Mouse (Mus musculus) embryo, embryonic 9.5 days (tissue): Measurements from ENCODE around the gene Manea.
"Not testable (repeated sequence)": the region's sequence is repeated elsewhere in the genome, so short reads cannot be mapped to it uniquely, and the experiment has no call there.

Experiments used
- DNase-seq: peaks from one replicate; pipeline ENCODE4 v3.0.0-alpha.2; 2017; ENCODE audit errors: extremely low spot score

The Manea gene

DNA sequence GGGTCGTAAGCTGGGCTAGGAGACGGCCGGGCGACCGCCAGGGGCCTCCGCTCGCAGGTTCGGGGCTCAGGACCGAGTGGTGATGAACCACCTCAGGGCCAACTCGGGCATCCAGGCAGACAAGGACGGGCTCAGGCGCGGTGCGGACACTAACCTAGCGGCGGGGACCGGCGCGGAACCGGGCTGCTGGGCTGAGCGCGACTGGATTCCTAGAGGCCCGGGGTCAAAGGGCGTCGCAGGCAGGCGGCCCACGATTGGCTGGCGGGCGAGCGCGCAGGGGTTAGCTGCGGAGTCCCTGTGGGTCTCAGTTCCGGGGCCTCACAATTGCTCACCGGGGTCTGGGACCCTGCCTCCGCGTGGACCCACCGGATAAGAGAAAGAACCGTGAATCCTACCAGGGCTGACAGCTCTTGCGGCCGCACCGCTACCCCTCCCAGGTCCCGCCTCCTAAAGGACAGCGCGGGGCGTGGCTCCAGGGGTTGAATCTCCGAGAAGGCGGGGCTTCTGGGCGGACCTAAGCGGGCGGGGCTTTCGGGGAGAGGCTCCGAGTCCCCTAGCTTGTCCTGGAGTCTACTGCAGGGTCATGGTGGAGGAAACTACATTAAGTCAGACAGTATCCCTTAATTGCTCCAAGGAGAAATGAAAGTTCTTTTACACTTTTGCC lies at the start of gene Manea:
Manea (minus strand) TSS at position 449 of the 664 bp plus-strand sequence.
- peak; percentile 95 for DNase-seq

DNA sequence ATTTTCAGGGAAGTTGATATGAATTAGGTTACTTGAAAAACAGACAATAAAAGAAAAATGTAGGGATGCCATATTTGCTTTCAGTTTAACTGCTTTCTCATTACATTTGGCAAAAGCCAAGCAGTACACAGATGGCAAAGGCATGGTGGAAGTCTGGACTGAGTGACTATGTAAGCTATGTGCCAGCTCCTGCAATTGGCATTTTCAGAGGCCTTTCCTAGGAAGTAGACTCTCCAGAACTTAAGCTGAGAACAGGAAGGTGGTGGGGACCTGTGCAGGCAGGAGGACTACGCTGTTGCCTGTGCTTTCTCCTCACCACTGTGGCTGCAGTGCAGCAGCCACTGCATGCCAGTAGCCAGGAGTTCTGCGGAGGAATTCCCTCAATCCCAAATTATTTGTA lies 7.9 kb upstream of the Manea start:
- no peak for DNase-seq

DNA sequence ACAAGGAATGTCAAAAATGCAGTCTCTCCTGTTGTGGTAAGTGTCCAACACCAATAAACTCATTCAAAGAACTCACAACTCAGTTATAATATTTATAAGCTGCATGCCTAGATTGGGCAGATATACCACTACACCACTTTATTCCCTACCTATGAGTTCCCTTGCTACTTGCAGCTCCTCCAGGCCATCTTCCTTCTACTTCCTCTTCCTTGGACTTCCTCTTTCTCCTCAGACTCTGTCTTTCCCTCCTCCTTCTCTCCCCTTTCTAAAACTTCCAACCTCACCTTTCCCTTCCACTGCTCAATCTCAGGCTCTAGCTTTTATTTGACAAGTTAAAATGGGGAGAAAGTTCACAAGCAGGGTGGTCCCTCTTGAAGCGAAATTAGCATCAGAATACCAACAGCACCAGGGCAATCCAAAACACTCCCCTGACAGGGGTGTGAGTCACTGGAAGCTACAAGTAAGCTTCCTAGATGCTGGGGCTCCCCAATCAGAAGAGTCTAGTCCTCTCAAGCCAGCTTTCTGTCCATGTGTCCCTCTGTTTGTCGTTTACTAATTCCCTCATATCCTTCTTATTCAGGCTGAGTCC lies 7.0 kb upstream of the Manea start:
- no peak for DNase-seq

DNA sequence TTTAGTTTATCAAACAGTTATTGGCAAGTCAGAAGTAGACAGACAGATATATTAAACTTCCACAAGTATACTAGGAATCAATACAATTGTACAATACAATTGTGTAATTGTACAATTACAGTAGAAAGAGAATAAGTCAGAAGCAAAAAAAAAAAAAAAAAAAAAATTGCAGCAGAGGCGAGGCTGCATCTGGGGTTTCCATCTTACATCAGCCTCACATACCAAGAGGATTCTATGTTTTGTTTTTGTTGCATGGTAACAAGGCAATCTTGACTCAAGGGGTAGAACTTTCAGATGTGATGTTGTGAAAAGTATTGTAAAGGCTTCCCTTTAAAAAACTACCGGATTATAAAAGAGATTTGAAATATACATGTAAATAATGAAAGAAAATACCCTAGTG lies 548 bp upstream of the Manea start:
- DNase-seq, result no peak

DNA sequence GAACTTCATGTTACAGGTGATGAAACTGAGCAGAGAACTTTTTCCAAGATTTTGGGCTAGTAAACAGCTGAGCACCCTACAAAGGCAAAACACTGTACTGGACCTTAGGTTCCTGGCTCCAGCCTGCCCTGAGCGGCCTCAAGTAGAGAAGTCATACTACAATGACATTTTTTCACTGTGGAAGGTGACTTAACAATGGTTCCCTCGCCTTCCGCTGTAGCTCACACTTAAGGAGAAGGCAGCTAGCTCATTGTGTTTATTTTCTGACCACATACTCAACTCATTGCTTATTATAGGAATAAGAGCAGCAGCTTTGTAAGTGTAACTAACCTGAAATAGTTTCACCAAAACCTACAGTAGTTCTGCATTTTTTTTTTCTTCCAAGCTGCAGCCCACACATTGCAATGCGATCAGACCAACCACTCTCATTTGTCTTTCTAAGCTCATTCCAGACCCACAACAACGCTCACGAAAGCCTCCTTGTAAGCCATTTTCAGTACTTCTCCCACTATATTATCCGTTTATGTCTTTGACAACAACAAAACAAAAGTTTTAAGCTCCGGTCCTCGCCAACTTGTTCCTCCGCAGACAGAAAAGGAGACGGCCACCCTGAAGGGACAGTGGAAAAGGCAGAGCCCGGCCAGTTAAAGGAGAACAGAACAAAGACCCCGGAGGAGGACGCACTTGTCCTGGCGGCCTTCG lies 799 bp downstream of the Manea start:
- no peak for DNase-seq

DNA sequence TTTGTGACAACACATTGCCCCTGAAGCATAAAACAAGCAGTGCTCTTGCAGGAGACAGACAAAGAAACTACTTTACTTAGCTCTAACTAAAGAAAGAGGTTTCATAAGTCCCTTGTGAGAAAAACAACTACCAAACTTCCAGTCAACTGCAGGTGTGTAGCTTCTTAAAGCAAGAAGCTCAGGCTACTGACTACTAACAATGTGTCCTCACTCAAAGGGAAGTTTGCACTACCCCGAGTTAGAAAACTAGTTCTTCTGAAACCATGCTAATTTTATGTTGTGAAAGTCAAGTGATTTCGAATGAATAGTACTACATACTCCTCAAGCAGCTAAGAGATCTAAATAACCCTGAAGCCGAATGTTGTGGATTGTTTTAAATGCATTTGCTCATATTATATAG lies 1.6 kb downstream of the Manea start:
- no peak for DNase-seq

DNA sequence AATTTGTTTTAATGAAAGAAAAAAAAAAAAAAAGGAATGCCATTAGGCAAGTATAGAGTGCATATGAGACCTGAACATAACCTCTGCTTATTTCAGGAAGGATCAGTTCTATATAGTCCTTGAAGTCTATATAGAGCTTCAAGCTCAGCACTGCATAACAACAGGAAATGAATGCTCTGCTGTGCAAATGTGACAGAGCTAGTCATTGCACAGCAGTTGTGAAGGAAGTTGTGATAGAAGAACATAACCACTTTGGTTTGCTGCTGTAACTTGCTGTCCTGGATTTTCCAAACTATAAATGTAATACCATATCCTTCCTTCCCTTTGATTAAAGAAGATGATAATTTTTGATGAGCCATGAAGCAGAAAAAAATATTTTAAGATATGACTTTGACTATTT lies 4.3 kb downstream of the Manea start:
- no peak for DNase-seq

DNA sequence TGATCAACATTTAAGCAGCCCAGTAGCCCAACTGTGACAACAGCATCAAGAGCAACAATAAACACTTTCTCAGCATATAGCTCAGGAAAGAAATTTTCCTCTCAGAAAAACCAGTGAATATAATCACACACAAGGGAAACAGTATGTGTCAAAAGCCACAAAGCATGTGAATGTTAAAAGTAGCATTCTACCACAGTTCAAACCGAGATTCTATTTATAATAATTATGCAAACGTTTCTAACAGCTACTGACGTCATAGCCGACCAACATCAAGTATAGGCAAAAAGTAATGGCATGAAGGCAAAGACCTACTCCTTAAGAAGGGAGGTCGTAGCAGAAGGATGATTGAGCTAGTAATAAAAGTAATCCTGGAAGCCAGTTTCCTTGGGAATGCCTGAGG lies 8.1 kb downstream of the Manea start:
- DNase-seq, result no peak

DNA sequence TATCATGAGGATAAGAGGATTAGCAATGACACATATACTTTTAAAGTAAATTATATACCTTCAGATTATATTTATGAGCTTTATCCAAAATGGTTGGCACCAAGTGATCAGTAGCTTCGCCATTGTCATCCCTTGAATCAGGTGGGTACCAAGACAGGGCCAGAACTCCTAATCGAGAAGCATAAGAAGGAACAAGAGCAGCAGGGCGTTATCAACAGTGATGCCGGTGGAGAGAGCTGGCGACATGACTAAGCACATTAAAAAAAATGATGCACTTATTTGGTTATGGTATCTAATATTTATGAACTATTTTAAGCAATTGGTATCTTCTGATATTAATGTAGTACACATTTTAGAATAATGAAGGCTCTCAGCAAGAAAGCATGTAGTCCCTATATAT lies 10.1 kb downstream of the Manea start:
- DNase-seq, result no peak

DNA sequence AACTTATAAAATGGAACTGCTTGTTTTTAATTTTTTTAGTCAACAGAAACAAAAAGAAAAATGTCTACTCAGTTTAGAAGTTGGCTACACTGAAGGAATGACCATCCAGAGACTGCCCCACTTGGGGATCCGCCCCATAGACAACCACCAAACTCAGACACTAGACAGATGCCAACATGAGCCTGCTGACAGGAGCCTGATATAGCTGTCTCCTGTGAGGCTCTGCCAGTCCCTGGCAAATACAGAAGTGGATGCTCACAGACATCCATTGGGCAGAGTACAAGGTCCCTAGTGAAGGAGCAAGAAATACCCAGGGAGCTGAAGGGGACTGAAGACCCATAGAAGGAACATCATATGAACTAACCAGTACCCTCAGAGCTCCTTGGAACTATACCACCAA lies 42.0 kb downstream of the Manea start:
- not testable (repeated sequence) for DNase-seq

DNA sequence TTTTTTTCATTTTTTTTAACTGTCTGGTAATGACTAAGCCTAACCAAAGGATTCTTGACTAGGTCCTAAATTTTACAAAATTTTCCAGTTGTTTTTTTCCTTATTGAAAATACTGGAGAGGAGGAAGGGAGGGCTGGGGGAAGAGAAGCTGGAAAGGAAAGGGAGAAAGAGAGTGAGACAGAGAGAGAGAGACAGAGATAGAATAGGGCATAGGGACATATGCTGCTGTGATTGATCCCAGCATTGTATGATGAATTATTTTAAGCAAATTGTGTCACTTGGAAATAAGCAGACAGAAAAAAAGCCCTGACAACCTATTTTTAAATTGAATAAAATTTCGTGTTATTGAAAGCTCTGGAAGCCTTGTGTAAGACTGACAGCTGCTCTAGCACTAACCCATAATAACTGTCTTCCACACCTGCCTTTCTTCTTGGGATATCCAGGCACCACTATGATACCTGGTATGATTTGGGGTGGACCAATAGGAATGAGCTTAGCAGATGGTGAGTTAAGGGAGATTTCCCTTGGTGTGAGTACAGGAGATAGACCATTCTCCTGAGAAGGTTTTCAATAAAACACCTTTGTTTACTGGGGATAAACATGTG lies 69.5 kb downstream of the Manea start:
- DNase-seq, result no peak

DNA sequence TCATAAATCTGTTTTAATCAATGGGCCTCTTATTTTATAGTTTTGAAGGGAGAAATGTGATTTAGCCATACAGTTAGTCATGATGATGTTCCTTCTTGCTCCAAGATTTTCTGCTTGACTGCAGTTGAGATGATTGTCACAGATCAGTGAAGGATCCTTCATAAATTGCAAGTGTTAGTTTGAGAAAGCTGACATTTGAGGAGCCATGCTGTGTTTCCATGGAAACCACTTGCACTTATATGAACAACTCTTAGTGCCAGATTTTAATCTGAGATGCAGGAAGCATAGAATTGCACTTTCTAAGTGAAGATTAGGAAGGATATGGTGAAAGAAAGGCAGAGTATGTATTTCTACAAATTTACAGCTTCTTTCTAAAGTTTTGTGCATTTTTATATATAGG lies 70.4 kb downstream of the Manea start:
- DNase-seq, result no peak

DNA sequence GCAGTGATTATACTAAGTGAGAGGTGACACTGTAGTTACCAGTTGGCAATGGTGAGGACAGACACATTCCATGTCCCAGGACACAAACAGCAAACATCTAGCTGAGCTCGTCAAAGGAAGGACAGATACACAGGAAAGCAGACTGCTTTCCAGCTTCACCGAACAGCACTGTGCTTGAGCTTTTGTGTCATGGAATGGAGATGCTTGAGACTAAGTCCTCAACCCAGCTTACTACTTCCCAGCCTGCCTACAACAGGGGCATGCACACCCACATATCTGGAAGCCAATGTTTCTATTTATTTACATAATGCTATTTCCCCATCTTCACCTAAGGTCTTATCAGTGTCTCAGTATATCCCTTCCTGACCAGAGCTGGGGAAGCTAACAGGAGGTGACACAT lies 70.9 kb downstream of the Manea start:
- no peak for DNase-seq
